Mouse (Mus musculus) neural tube, embryonic 14.5 days (tissue): Measurements from ENCODE around the gene Dtx4. TPM values are rescaled to one million over a fixed set of nuclear protein-coding genes. Genes with fewer than 3 reads are reported as not detected.

ENCODE experiments used
- ATAC-seq: fragments of 200-750 bp; cut with Nextera tagmentation; 2 replicates; pipeline ENCODE4 v1.8.0; 2017; ENCODE audit warnings: low read depth, mild to moderate bottlenecking, moderate TSS enrichment, moderate library complexity
- H3K27ac ChIP-seq: fragments of 300-500 bp; sonication (generic); 2 replicates; pipeline ENCODE4 v1.5.1; 2014; ENCODE audit warnings: low read depth, mild to moderate bottlenecking, control low read depth, low read length, moderate library complexity, mixed read lengths
- H3K27me3 ChIP-seq: fragments of 300-500 bp; sonication (generic); 2 replicates; pipeline ENCODE4 v1.6.1; 2014; ENCODE audit warnings: low read length; ENCODE audit not compliant: control insufficient read depth, insufficient read depth
- H3K36me3 ChIP-seq: fragments of 300-500 bp; sonication (generic); 2 replicates; pipeline ENCODE4 v1.6.1; 2014; ENCODE audit warnings: low read length, mixed read lengths; ENCODE audit not compliant: control insufficient read depth, insufficient read depth
- H3K4me1 ChIP-seq: fragments of 300-500 bp; sonication (generic); 2 replicates; pipeline ENCODE4 v1.6.1; 2014; ENCODE audit warnings: low read length; ENCODE audit not compliant: control insufficient read depth, insufficient read depth
- H3K4me2 ChIP-seq: fragments of 300-500 bp; sonication (generic); 2 replicates; pipeline ENCODE4 v1.6.1; 2014; ENCODE audit warnings: mild to moderate bottlenecking, low read depth, low read length, control low read depth
- H3K4me3 ChIP-seq: fragments of 300-500 bp; sonication (generic); 2 replicates; pipeline ENCODE4 v1.5.1; 2014; ENCODE audit warnings: low read depth, low read length, control low read depth, mixed read lengths
- H3K9ac ChIP-seq: fragments of 300-500 bp; sonication (generic); replicated peaks from 2 replicates; pipeline ENCODE4 v1.6.1; 2014; ENCODE audit warnings: low read depth, mild to moderate bottlenecking, control low read depth, low read length, mixed read lengths
- H3K9me3 ChIP-seq: fragments of 300-500 bp; sonication (generic); 2 replicates; pipeline ENCODE4 v1.6.1; 2016; ENCODE audit warnings: low read length; ENCODE audit not compliant: control insufficient read depth
- WGBS: fragments of 180-500 bp; shearing (Covaris S2); extraction: QIAGEN DNeasy Blood & Tissue Kit; methylation state at CpG from one replicate; pipeline ENCODE4 v1.1.7; 2014; 5-methylcytosine and 5-hydroxymethylcytosine counted together
- polyA plus RNA-seq: library from polyadenylated mRNA; unstranded; fragments of >200 nt; fragmentation: Nextera tagmentation; extraction: Ambion mirVana; gene quantifications from 2 replicates; pipeline ENCODE4 v1.2.1, GENCODE M21; 2014

The Dtx4 gene
- polyA plus RNA-seq, 1 experiment from 2014 or later = 37.7 TPM

DNA sequence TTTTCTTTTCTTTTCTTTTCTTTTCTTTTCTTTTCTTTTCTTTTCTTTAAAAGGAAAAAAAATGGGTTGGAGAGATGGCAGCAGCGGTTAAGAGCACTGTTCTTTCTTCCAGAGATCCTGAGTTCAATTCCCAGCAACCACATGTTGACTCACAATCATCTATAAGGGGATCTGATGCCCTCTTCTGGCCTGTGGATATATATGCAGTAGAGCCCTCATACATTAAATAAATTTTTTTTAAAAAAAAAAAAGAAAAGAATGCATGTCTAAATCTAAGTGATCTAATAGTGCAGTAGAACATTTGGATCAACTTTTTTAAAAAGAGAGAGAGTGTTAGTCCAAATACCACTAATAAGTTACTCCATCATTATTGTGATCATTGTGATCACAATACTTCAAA is 79.6 kb downstream of the Dtx4 start:
- H3K4me2 ChIP-seq = no peak overlapping the region
- H3K4me3 ChIP-seq = no peak overlapping the region
- ATAC-seq = no peak
- H3K27ac ChIP-seq = no peak overlapping the region
- no peaks in the 10 kb centered on the region for H3K9me3 ChIP-seq
- H3K9ac ChIP-seq = no peak overlapping the region
- H3K4me1 ChIP-seq = no peaks in the 10 kb centered on the region
- 93% methylated on average over 1 of the region's 1 CpGs for WGBS
- H3K27me3 ChIP-seq = no peaks in the 10 kb centered on the region
- H3K36me3 ChIP-seq = no peaks in the 10 kb centered on the region

GRCm38 (mm10) chr19:12420555-12420954 is 80.7 kb downstream of the Dtx4 start:
- Histone ChIP-seq H3K4me2 (no peak overlapping the region), H3K27ac (no peak overlapping the region), H3K4me3 (no peak overlapping the region), H3K4me1 (no peaks in the 10 kb centered on the region), H3K36me3 (no peaks in the 10 kb centered on the region), H3K9me3 (no peaks in the 10 kb centered on the region), H3K9ac (no peak overlapping the region), H3K27me3 (no peaks in the 10 kb centered on the region)
- ATAC-seq = no peak
- 76% methylated on average over 6 of the region's 6 CpGs for WGBS

- Histone ChIP-seq H3K9ac (no peak overlapping the region), H3K9me3 (no peaks in the 10 kb centered on the region), H3K4me3 (no peak overlapping the region), H3K27me3 (no peaks in the 10 kb centered on the region), H3K27ac (no peak overlapping the region), H3K36me3 (no peaks in the 10 kb centered on the region), H3K4me2 (no peak overlapping the region), H3K4me1 (no peaks in the 10 kb centered on the region)
- ATAC-seq = no peak
- 94% methylated on average over 3 of the region's 3 CpGs for WGBS
Measured at GRCm38 (mm10) chr19:12418312-12418711, 82.9 kb downstream of the Dtx4 start.

- H3K4me1 ChIP-seq = no peaks in the 10 kb centered on the region
- no peak within 1 kb of the TSS for H3K4me2 ChIP-seq
- no peak within 1 kb of the TSS for H3K27ac ChIP-seq
- no peaks in the 10 kb centered on the region for H3K36me3 ChIP-seq
- H3K9me3 ChIP-seq = no peaks in the 10 kb centered on the region
- no peak within 1 kb of the TSS for H3K9ac ChIP-seq
- no peaks in the 10 kb centered on the region for H3K27me3 ChIP-seq
- H3K4me3 ChIP-seq = no peak within 1 kb of the TSS
- no peak for ATAC-seq
Measured at GRCm38 (mm10) chr19:12417361-12417760, 83.9 kb downstream of the Dtx4 start, which contains the start of gene Olfr1441. Gene Olfr1441 (plus strand): TSS chr19:12417433.

Other genes starting within 250 kb of the Dtx4 start
- not detected in 2 replicates for gene Olfr235, start 240.4 kb downstream of the Dtx4 start, polyA plus RNA-seq
- not detected in 2 replicates for gene Olfr1434, start 221.6 kb downstream of the Dtx4 start, polyA plus RNA-seq
- gene Olfr1436, start 202.3 kb downstream of the Dtx4 start, polyA plus RNA-seq = not detected in 2 replicates
- not detected in 2 replicates for gene Olfr1437, start 176.4 kb downstream of the Dtx4 start, polyA plus RNA-seq
- gene Olfr1438-ps1, start 165.5 kb downstream of the Dtx4 start, polyA plus RNA-seq = not detected in 2 replicates
- not detected in 2 replicates for gene Olfr1440, start 114.2 kb downstream of the Dtx4 start, polyA plus RNA-seq
- gene Olfr1441, start 84.0 kb downstream of the Dtx4 start, polyA plus RNA-seq = not detected in 2 replicates
- not detected in 2 replicates for gene Pfpl, start 73.5 kb downstream of the Dtx4 start, polyA plus RNA-seq
- 1.3 and 1.5 TPM in 2 replicates for gene Mpeg1, start 40.7 kb downstream of the Dtx4 start, polyA plus RNA-seq
- gene Fam111a, start 44.3 kb upstream of the Dtx4 start, polyA plus RNA-seq = 5.1 and 7.3 TPM in 2 replicates
- 0.12 TPM in 1 of 2 replicates, not detected in the other for gene Gm4952, start 98.5 kb upstream of the Dtx4 start, polyA plus RNA-seq
- gene Glyat, start 131.9 kb upstream of the Dtx4 start, polyA plus RNA-seq = not detected in 2 replicates
- gene Olfr1442, start 169.0 kb upstream of the Dtx4 start, polyA plus RNA-seq = not detected in 2 replicates
- not detected in 2 replicates for gene Olfr1443, start 176.7 kb upstream of the Dtx4 start, polyA plus RNA-seq
- not detected in 2 replicates for gene Keg1, start 194.3 kb upstream of the Dtx4 start, polyA plus RNA-seq